Mouse (Mus musculus) heart, embryonic 11.5 days (tissue): Measurements from ENCODE around the gene Slc6a2. TPM values are rescaled to one million over a fixed set of nuclear protein-coding genes. Genes with fewer than 3 reads are reported as not detected.

Experiments used
- ATAC-seq: fragments of 200-750 bp; cut with Nextera tagmentation; replicated peaks from 2 replicates; pipeline ENCODE4 v1.8.0; 2017; ENCODE audit warnings: moderate library complexity; ENCODE audit not compliant: insufficient number of reproducible peaks, low FRiP score, low TSS enrichment
- H3K27ac ChIP-seq: fragments of 300-500 bp; sonication (generic); 2 replicates; pipeline ENCODE4 v1.5.1; 2014; ENCODE audit warnings: mild to moderate bottlenecking, low read depth, low read length
- H3K27me3 ChIP-seq: fragments of 300-500 bp; sonication (generic); 2 replicates; pipeline ENCODE4 v1.6.1; 2014; ENCODE audit warnings: mild to moderate bottlenecking, low read length, mixed read lengths; ENCODE audit not compliant: control insufficient read depth, insufficient read depth
- H3K36me3 ChIP-seq: fragments of 300-500 bp; sonication (generic); 2 replicates; pipeline ENCODE4 v1.6.1; 2014; ENCODE audit warnings: mild to moderate bottlenecking, low read length, moderate library complexity, mixed read lengths; ENCODE audit not compliant: control insufficient read depth, insufficient read depth
- H3K4me1 ChIP-seq: fragments of 300-500 bp; sonication (generic); 2 replicates; pipeline ENCODE4 v1.6.1; 2014; ENCODE audit warnings: low read length; ENCODE audit not compliant: control insufficient read depth, insufficient read depth
- H3K4me2 ChIP-seq: fragments of 300-500 bp; sonication (generic); 2 replicates; pipeline ENCODE4 v1.6.1; 2014; ENCODE audit warnings: mild to moderate bottlenecking, moderate library complexity
- H3K4me3 ChIP-seq: fragments of 300-500 bp; sonication (generic); 2 replicates; pipeline ENCODE4 v1.5.1; 2014; ENCODE audit warnings: low read depth, low read length
- H3K9ac ChIP-seq: fragments of 300-500 bp; sonication (generic); 2 replicates; pipeline ENCODE4 v1.6.1; 2014; ENCODE audit warnings: mild to moderate bottlenecking, low read depth, low read length, moderate library complexity
- H3K9me3 ChIP-seq: fragments of 300-500 bp; sonication (generic); replicated peaks from 2 replicates; pipeline ENCODE4 v1.6.1; 2016; ENCODE audit warnings: low read length; ENCODE audit not compliant: control insufficient read depth
- WGBS: fragments of 180-500 bp; shearing (Covaris S2); extraction: QIAGEN DNeasy Blood & Tissue Kit; methylation state at CpG from one replicate; pipeline ENCODE4 v1.1.7; 2014; ENCODE audit not compliant: insufficient replicate concordance; 5-methylcytosine and 5-hydroxymethylcytosine counted together
- polyA plus RNA-seq: library from polyadenylated mRNA; unstranded; fragments of >200 nt; fragmentation: Nextera tagmentation; extraction: Ambion mirVana; gene quantifications from 2 replicates; pipeline ENCODE4 v1.2.1, GENCODE M21; 2014

Slc6a2 gene
- polyA plus RNA-seq, 1 experiment from 2014 or later: not detected

GRCm38 (mm10) chr8:92998600-92998999, 38.7 kb downstream of the Slc6a2 start:
- Histone ChIP-seq H3K4me3 (no peak overlapping the region), H3K9ac (no peak overlapping the region), H3K36me3 (no peaks in the 10 kb centered on the region), H3K4me2 (no peak overlapping the region), H3K27ac (no peak overlapping the region), H3K9me3 (no peaks in the 10 kb centered on the region), H3K27me3 (no peaks in the 10 kb centered on the region), H3K4me1 (peaks cover 3% of the 10 kb centered on the region; the same call in 1 of the 2 replicates)
- no peak for ATAC-seq
- WGBS: 40% methylated on average over 2 of the region's 2 CpGs

GRCm38 (mm10) chr8:93010286-93010685, 50.4 kb downstream of the Slc6a2 start:
- Histone ChIP-seq H3K27ac (no peak overlapping the region), H3K4me3 (no peak overlapping the region), H3K36me3 (no peaks in the 10 kb centered on the region), H3K4me2 (no peak overlapping the region), H3K9me3 (no peaks in the 10 kb centered on the region), H3K4me1 (peaks cover 4% of the 10 kb centered on the region), H3K27me3 (no peaks in the 10 kb centered on the region), H3K9ac (no peak overlapping the region)
- no peak for ATAC-seq
- WGBS: 27% methylated on average over 5 of the region's 5 CpGs

GRCm38 (mm10) chr8:93011439-93011838, 51.6 kb downstream of the Slc6a2 start:
- no peaks in the 10 kb centered on the region for H3K9me3 ChIP-seq
- H3K4me3 ChIP-seq: no peak overlapping the region
- no peak overlapping the region for H3K9ac ChIP-seq
- no peak overlapping the region for H3K4me2 ChIP-seq
- H3K27me3 ChIP-seq: no peaks in the 10 kb centered on the region
- ATAC-seq: no peak
- 12% methylated on average over 9 of the region's 9 CpGs for WGBS
- peaks cover 4% of the 10 kb centered on the region for H3K4me1 ChIP-seq
- H3K27ac ChIP-seq: no peak overlapping the region
- H3K36me3 ChIP-seq: no peaks in the 10 kb centered on the region

- no peaks in the 10 kb centered on the region for H3K9me3 ChIP-seq
- no peaks in the 10 kb centered on the region for H3K36me3 ChIP-seq
- no peak overlapping the region for H3K9ac ChIP-seq
- peaks cover 4% of the 10 kb centered on the region for H3K4me1 ChIP-seq
- no peak overlapping the region for H3K27ac ChIP-seq
- no peak overlapping the region for H3K4me2 ChIP-seq
- ATAC-seq: no peak
- no peaks in the 10 kb centered on the region for H3K27me3 ChIP-seq
- WGBS: 71% methylated on average over 6 of the region's 6 CpGs
- no peak overlapping the region for H3K4me3 ChIP-seq
Observed at GRCm38 (mm10) chr8:93012226-93012625, 52.3 kb downstream of the Slc6a2 start.

GRCm38 (mm10) chr8:93014300-93014699, 54.4 kb downstream of the Slc6a2 start:
- Histone ChIP-seq H3K4me2 (no peak overlapping the region), H3K4me1 (peaks cover 4% of the 10 kb centered on the region), H3K36me3 (no peaks in the 10 kb centered on the region), H3K4me3 (no peak overlapping the region), H3K27me3 (no peaks in the 10 kb centered on the region), H3K9me3 (no peaks in the 10 kb centered on the region), H3K27ac (no peak overlapping the region), H3K9ac (no peak overlapping the region)
- 25% methylated on average over 4 of the region's 4 CpGs for WGBS
- ATAC-seq: no peak

- H3K27me3 ChIP-seq: no peaks in the 10 kb centered on the region
- 60% methylated on average over 5 of the region's 5 CpGs for WGBS
Observed at GRCm38 (mm10) chr8:93021738-93022137, 61.9 kb downstream of the Slc6a2 start.

GRCm38 (mm10) chr8:93030664-93031063, 70.8 kb downstream of the Slc6a2 start:
- H3K4me3 ChIP-seq: no peak overlapping the region
- 68% methylated on average over 2 of the region's 2 CpGs for WGBS
- no peaks in the 10 kb centered on the region for H3K27me3 ChIP-seq
- no peak overlapping the region for H3K4me2 ChIP-seq
- H3K36me3 ChIP-seq: no peaks in the 10 kb centered on the region
- H3K9ac ChIP-seq: no peak overlapping the region
- no peak for ATAC-seq
- no peak overlapping the region for H3K27ac ChIP-seq
- H3K9me3 ChIP-seq: no peaks in the 10 kb centered on the region
- no peaks in the 10 kb centered on the region for H3K4me1 ChIP-seq

More at GRCm38 (mm10) chr8:93021738-93022137, 61.9 kb downstream of the Slc6a2 start:
- no peak for ATAC-seq
- Histone ChIP-seq H3K36me3 (no peaks in the 10 kb centered on the region), H3K4me1 (no peaks in the 10 kb centered on the region), H3K4me2 (no peak overlapping the region), H3K9ac (no peak overlapping the region), H3K4me3 (no peak overlapping the region), H3K9me3 (no peaks in the 10 kb centered on the region), H3K27ac (no peak overlapping the region)

GRCm38 (mm10) chr8:93038831-93039230, 79.0 kb downstream of the Slc6a2 start:
- WGBS: 12% methylated on average over 2 of the region's 2 CpGs
- H3K9me3 ChIP-seq: no peaks in the 10 kb centered on the region
- H3K27ac ChIP-seq: no peak overlapping the region
- no peak overlapping the region for H3K4me3 ChIP-seq
- no peak overlapping the region for H3K9ac ChIP-seq
- H3K36me3 ChIP-seq: no peaks in the 10 kb centered on the region
- H3K4me1 ChIP-seq: peaks cover 10% of the 10 kb centered on the region
- H3K27me3 ChIP-seq: no peaks in the 10 kb centered on the region
- ATAC-seq: no peak
- H3K4me2 ChIP-seq: no peak overlapping the region

- H3K4me3 ChIP-seq: no peak overlapping the region
- peaks cover 10% of the 10 kb centered on the region for H3K4me1 ChIP-seq
- H3K27ac ChIP-seq: no peak overlapping the region
- H3K9ac ChIP-seq: no peak overlapping the region
- ATAC-seq: no peak
- H3K27me3 ChIP-seq: no peaks in the 10 kb centered on the region
- no peaks in the 10 kb centered on the region for H3K36me3 ChIP-seq
- 55% methylated on average over 2 of the region's 2 CpGs for WGBS
- no peaks in the 10 kb centered on the region for H3K9me3 ChIP-seq
- H3K4me2 ChIP-seq: no peak overlapping the region
Observed at GRCm38 (mm10) chr8:93040256-93040655, 80.4 kb downstream of the Slc6a2 start.
